Comparison of ENCODE assay signal across 9 mouse cellular contexts in the genomic region with DNA sequence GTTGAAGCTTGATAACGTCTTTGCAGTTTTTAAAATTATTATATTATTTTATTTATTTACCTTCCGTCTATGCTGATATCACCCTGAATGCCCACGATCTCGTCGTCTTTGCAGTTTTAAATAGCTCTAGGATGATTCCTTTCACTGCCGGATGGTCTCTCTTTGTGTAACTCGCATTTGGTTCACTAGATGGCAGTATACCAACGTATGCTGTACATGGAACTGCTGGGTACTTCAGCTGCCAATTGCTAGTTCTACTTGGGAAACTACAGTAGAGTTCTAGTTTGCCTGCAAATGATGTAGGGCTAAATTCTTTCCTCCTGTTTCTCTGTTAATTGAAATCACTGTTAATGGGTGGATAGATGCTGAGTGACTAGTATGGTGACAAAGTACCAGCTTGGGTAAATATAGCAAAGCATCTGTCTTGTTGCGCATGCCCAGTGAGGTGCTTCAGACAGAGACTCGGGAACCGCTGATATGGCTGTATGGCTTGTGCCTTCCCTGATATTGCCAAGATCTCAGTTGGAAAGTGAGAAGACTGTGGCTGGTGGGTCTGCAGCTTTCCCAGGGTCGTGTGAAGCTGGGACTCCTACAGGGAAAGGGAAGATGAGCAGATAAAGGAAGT. TPM values are rescaled to one million over a fixed set of nuclear protein-coding genes. Genes with fewer than 3 reads are reported as not detected.
A peak's percentile ranks its signal among the peaks of the same experiment; 100 is the strongest.
DNase-seq lines count a peak whose midpoint lies in the region; ATAC-seq and TF ChIP-seq lines count a peak whose summit lies in the region.
"Had no signal": no experiment of that assay in that cellular context is flagged by ENCODE, and none has a peak within 500 bp of the region (broad histone marks: within the 10 kb centered on the region; RNA-seq: fewer than 3 reads in every experiment).

No protein-coding gene starts in this region.

- no peaks in the 10 kb centered on the region for H3K36me3 ChIP-seq in intestine, postnatal 0 days (ENCODE audit: control insufficient read depth, insufficient read depth)
- no peaks in the 10 kb centered on the region for H3K36me3 ChIP-seq in intestine, embryonic 15.5 days
- 0 out of 2 replicates have a peak, but pooled peaks cover 3% of the 10 kb centered on the region for H3K36me3 ChIP-seq in embryonic facial prominence, embryonic 10.5 days (replicated peaks)

- H3K27me3 ChIP-seq in intestine, postnatal 0 days (replicated peaks; ENCODE audit: control insufficient read depth, insufficient read depth, low read length): no peaks in the 10 kb centered on the region
- H3K27me3 ChIP-seq in intestine, embryonic 15.5 days (replicated peaks): no peaks in the 10 kb centered on the region
- H3K27me3 ChIP-seq in embryonic facial prominence, embryonic 10.5 days (replicated peaks; ENCODE audit: low read depth, poor library complexity, severe bottlenecking): no peaks in the 10 kb centered on the region

- H3K4me3 ChIP-seq in intestine, postnatal 0 days (ENCODE audit: low read depth, low read length): no peak overlapping the region
- no peak overlapping the region for H3K4me3 ChIP-seq in intestine, embryonic 15.5 days (replicated peaks)
- no peak overlapping the region for H3K4me3 ChIP-seq in embryonic facial prominence, embryonic 10.5 days
- H3K4me3 ChIP-seq: myocyte had no signal

- H3K9ac ChIP-seq in intestine, postnatal 0 days (ENCODE audit: low read depth, low read length): no peak overlapping the region
- no peak overlapping the region for H3K9ac ChIP-seq in intestine, embryonic 15.5 days

- TF ChIP-seq CTCF in intestine, postnatal 0 days (IDR thresholded peaks at IDR 0.05; ENCODE audit: low read depth): peak; percentile 92

- 30% methylated on average over 12 of the region's 12 CpGs for WGBS in intestine, postnatal 0 days
- WGBS in intestine, embryonic 15.5 days: 31% methylated on average over 12 of the region's 12 CpGs
- WGBS in embryonic facial prominence, embryonic 10.5 days: 43% methylated on average over 12 of the region's 12 CpGs

- no peaks in the 10 kb centered on the region for H3K4me1 ChIP-seq in intestine, postnatal 0 days (replicated peaks; ENCODE audit: control insufficient read depth, insufficient read depth, low read length)
- H3K4me1 ChIP-seq in intestine, embryonic 15.5 days (replicated peaks): no peaks in the 10 kb centered on the region
- H3K4me1 ChIP-seq in embryonic facial prominence, embryonic 10.5 days: no peaks in the 10 kb centered on the region

- no peak overlapping the region for H3K4me2 ChIP-seq in intestine, postnatal 0 days (replicated peaks; ENCODE audit: low read depth)
- no peak overlapping the region for H3K4me2 ChIP-seq in intestine, embryonic 15.5 days (replicated peaks)

- H3K27ac ChIP-seq in intestine, postnatal 0 days (ENCODE audit: low read depth, low read length): no peak overlapping the region
- H3K27ac ChIP-seq in intestine, embryonic 15.5 days: no peak overlapping the region
- no peak overlapping the region for H3K27ac ChIP-seq in embryonic facial prominence, embryonic 10.5 days (replicated peaks)

- DNase-seq in T-cell, adult 2 months (ENCODE audit: low spot score): peak; percentile 48
- DNase-seq in embryonic facial prominence, embryonic 10.5 days (ENCODE audit: low spot score): peak; percentile 42
- peak; percentile 75 for DNase-seq in heart, postnatal 4 days
- DNase-seq in layer of hippocampus, postnatal 36 days: peak; percentile 34 to 57
- DNase-seq in mesoderm, embryonic 11.5 days (ENCODE audit: low read depth, low spot score): peak; percentile 82
- DNase-seq in thymus, postnatal 0 days (ENCODE audit: low spot score): peak; percentile 69

- ATAC-seq in intestine, postnatal 0 days: no peak
- no peak for ATAC-seq in intestine, embryonic 15.5 days

- H3K9me3 ChIP-seq in intestine, postnatal 0 days (ENCODE audit: control insufficient read depth): no peaks in the 10 kb centered on the region
- no peaks in the 10 kb centered on the region for H3K9me3 ChIP-seq in intestine, embryonic 15.5 days
- H3K9me3 ChIP-seq in embryonic facial prominence, embryonic 10.5 days: no peaks in the 10 kb centered on the region

RNA-seq across cellular contexts. Expression of gene Tvp23b, which starts 22.6 kb away (rescaled TPM):
- 53.4 and 57.2 TPM in 2 replicates for polyA plus RNA-seq in intestine, postnatal 0 days (2015; fragmentation: Nextera tagmentation; extraction: Ambion mirVana)
- 79.6 and 82.3 TPM in 2 replicates for polyA plus RNA-seq in intestine, embryonic 15.5 days (2015; fragmentation: Nextera tagmentation; extraction: Ambion mirVana)
- 45.4 and 50.0 TPM in 2 replicates for polyA plus RNA-seq in embryonic facial prominence, embryonic 10.5 days (2016; fragmentation: Nextera tagmentation; extraction: Ambion mirVana)
- total RNA-seq in heart, postnatal 4 days (2021): 10 to 100 TPM; 18.2 to 22.0 TPM
- total RNA-seq in layer of hippocampus, postnatal 36 days (2021): 10 to 100 TPM; 30.5 to 35.9 TPM
- 51.5 and 57.7 TPM in 2 replicates for polyA plus RNA-seq in thymus, postnatal 0 days (2015; fragmentation: Nextera tagmentation; extraction: Ambion mirVana)

RNA-seq across cellular contexts. Expression of gene Cdrt4, which starts 49.2 kb away (rescaled TPM):
- not detected in 2 replicates for polyA plus RNA-seq in intestine, postnatal 0 days (2015; fragmentation: Nextera tagmentation; extraction: Ambion mirVana)
- polyA plus RNA-seq in intestine, embryonic 15.5 days (2015; fragmentation: Nextera tagmentation; extraction: Ambion mirVana): not detected in 2 replicates
- polyA plus RNA-seq in embryonic facial prominence, embryonic 10.5 days (2016; fragmentation: Nextera tagmentation; extraction: Ambion mirVana): 0.29 TPM in 1 of 2 replicates, not detected in the other
- total RNA-seq in heart, postnatal 4 days (2021): under 1 TPM in 1 of 2 experiments, not detected in 1; 0.38 TPM
- total RNA-seq in layer of hippocampus, postnatal 36 days (2021): under 1 TPM in 1 of 2 experiments, not detected in 1; 0.56 TPM
- 0.24 TPM in 1 of 2 replicates, not detected in the other for polyA plus RNA-seq in thymus, postnatal 0 days (2015; fragmentation: Nextera tagmentation; extraction: Ambion mirVana)
- polyA plus RNA-seq: myocyte had no signal

RNA-seq across cellular contexts. Expression of gene Fbxw10, which starts 54.9 kb away (rescaled TPM):
- polyA plus RNA-seq in intestine, postnatal 0 days (2015; fragmentation: Nextera tagmentation; extraction: Ambion mirVana): 0.14 and 0.17 TPM in 2 replicates
- polyA plus RNA-seq in intestine, embryonic 15.5 days (2015; fragmentation: Nextera tagmentation; extraction: Ambion mirVana): 0.14 and 0.27 TPM in 2 replicates
- polyA plus RNA-seq in embryonic facial prominence, embryonic 10.5 days (2016; fragmentation: Nextera tagmentation; extraction: Ambion mirVana): 0.40 and 0.81 TPM in 2 replicates
- under 1 TPM in 1 of 2 experiments, not detected in 1; 0.23 TPM for total RNA-seq in heart, postnatal 4 days (2021)
- 1 to 10 TPM; 1.4 to 1.6 TPM for total RNA-seq in layer of hippocampus, postnatal 36 days (2021)
- polyA plus RNA-seq in thymus, postnatal 0 days (2015; fragmentation: Nextera tagmentation; extraction: Ambion mirVana): 2.1 and 3.0 TPM in 2 replicates
- polyA plus RNA-seq: myocyte had no signal
